Mouse (Mus musculus): Measurements from ENCODE around the gene Dkk2.
A peak's percentile ranks its signal among the peaks of the same experiment; 100 is the strongest.
"Not testable (repeated sequence)": the region's sequence is repeated elsewhere in the genome, so short reads cannot be mapped to it uniquely, and the experiment has no call there.

The Dkk2 gene

GRCm38 (mm10) chr3:132085112-132085822, at the start of gene Dkk2:
TSS of gene Dkk2 (plus strand) at chr3:132085292.
- peak; percentile 70 for DNase-seq (ENCODE audit: low spot score)

GRCm38 (mm10) chr3:132036704-132037103, 48.4 kb upstream of the Dkk2 start:
- no peak for DNase-seq (ENCODE audit: low spot score)

- DNase-seq (ENCODE audit: low spot score) = no peak
Observed at GRCm38 (mm10) chr3:132037670-132038069, 47.4 kb upstream of the Dkk2 start.

GRCm38 (mm10) chr3:132040066-132040465, 45.0 kb upstream of the Dkk2 start:
- DNase-seq (ENCODE audit: low spot score) = no peak

- DNase-seq (ENCODE audit: low spot score) = no peak
Observed at GRCm38 (mm10) chr3:132050884-132051457, 34.1 kb upstream of the Dkk2 start.

- DNase-seq (ENCODE audit: low spot score) = not testable (repeated sequence)
Observed at GRCm38 (mm10) chr3:132062816-132063215, 22.3 kb upstream of the Dkk2 start.

GRCm38 (mm10) chr3:132063374-132063773, 21.7 kb upstream of the Dkk2 start:
- no peak for DNase-seq (ENCODE audit: low spot score)

- DNase-seq (ENCODE audit: low spot score) = no peak
Observed at GRCm38 (mm10) chr3:132063966-132064365, 21.1 kb upstream of the Dkk2 start.

GRCm38 (mm10) chr3:132064920-132065319, 20.2 kb upstream of the Dkk2 start:
- DNase-seq (ENCODE audit: low spot score) = no peak

- peak; percentile 29 for DNase-seq (ENCODE audit: low spot score)
Observed at GRCm38 (mm10) chr3:132070949-132071348, 14.1 kb upstream of the Dkk2 start.

GRCm38 (mm10) chr3:132084018-132084417, 1.1 kb upstream of the Dkk2 start:
- DNase-seq (ENCODE audit: low spot score) = peak; percentile 90

GRCm38 (mm10) chr3:132084680-132085079, 412 bp upstream of the Dkk2 start:
- peak; percentile 28 for DNase-seq (ENCODE audit: low spot score)

GRCm38 (mm10) chr3:132085823-132086350, 795 bp downstream of the Dkk2 start:
- peak; percentile 62 for DNase-seq (ENCODE audit: low spot score)

GRCm38 (mm10) chr3:132086461-132086860, 1.4 kb downstream of the Dkk2 start:
- no peak for DNase-seq (ENCODE audit: low spot score)

GRCm38 (mm10) chr3:132087011-132087486, 2.0 kb downstream of the Dkk2 start:
- peak; percentile 82 for DNase-seq (ENCODE audit: low spot score)

- no peak for DNase-seq (ENCODE audit: low spot score)
Observed at GRCm38 (mm10) chr3:132092983-132093382, 7.9 kb downstream of the Dkk2 start.

- DNase-seq (ENCODE audit: low spot score) = no peak
Observed at GRCm38 (mm10) chr3:132096296-132096695, 11.2 kb downstream of the Dkk2 start.

GRCm38 (mm10) chr3:132100746-132101145, 15.7 kb downstream of the Dkk2 start:
- DNase-seq (ENCODE audit: low spot score) = no peak

GRCm38 (mm10) chr3:132103020-132103419, 17.9 kb downstream of the Dkk2 start:
- DNase-seq (ENCODE audit: low spot score) = peak; percentile 7

- DNase-seq (ENCODE audit: low spot score) = no peak
Observed at GRCm38 (mm10) chr3:132103454-132103853, 18.4 kb downstream of the Dkk2 start.

- DNase-seq (ENCODE audit: low spot score) = no peak
Observed at GRCm38 (mm10) chr3:132115772-132116511, 30.9 kb downstream of the Dkk2 start.

GRCm38 (mm10) chr3:132121344-132121743, 36.3 kb downstream of the Dkk2 start:
- no peak for DNase-seq (ENCODE audit: low spot score)

- peak; percentile 68 for DNase-seq (ENCODE audit: low spot score)
Observed at GRCm38 (mm10) chr3:132122581-132122980, 37.5 kb downstream of the Dkk2 start.
